Mouse (Mus musculus) heart, embryonic 14.5 days (tissue): ENCODE measurements around the gene Slc15a4. TPM values are rescaled to one million over a fixed set of nuclear protein-coding genes. Genes with fewer than 3 reads are reported as not detected.
A peak's percentile ranks its signal among the peaks of the same experiment; 100 is the strongest.

Experiments used
- ATAC-seq: fragments of 200-750 bp; cut with Nextera tagmentation; 2 replicates; pipeline ENCODE4 v1.8.0; 2017; ENCODE audit warnings: low read depth, moderate TSS enrichment; ENCODE audit not compliant: insufficient number of reproducible peaks, insufficient read depth, low FRiP score
- H3K27ac ChIP-seq, 2 experiments: fragments of 200-500 bp in 1 of 2; fragments of 300-500 bp in 1 of 2; sonication (generic) in 1 of 2; replicated peaks in 1 of 2; 2 replicates each; pipeline ENCODE4 v1.5.1; 2012 to 2014; ENCODE audit warnings: low read depth in 2 of 2, low read length in 2 of 2, control low read depth in 1 of 2, mild to moderate bottlenecking in 1 of 2, mixed read lengths in 1 of 2; ENCODE audit not compliant: control insufficient read depth in 1 of 2, insufficient read depth in 1 of 2
- H3K27me3 ChIP-seq: fragments of 300-500 bp; sonication (generic); 2 replicates; pipeline ENCODE4 v1.6.1; 2014; ENCODE audit warnings: mild to moderate bottlenecking, low read length, control low read depth; ENCODE audit not compliant: control insufficient read depth, insufficient read depth
- H3K36me3 ChIP-seq: fragments of 300-500 bp; sonication (generic); 2 replicates; pipeline ENCODE4 v1.6.1; 2014; ENCODE audit warnings: mild to moderate bottlenecking, control low read depth, low read length, mixed read lengths; ENCODE audit not compliant: control insufficient read depth, insufficient read depth
- H3K4me1 ChIP-seq, 2 experiments: fragments of 200-500 bp in 1 of 2; fragments of 300-500 bp in 1 of 2; sonication (generic) in 1 of 2; 2 replicates each; pipeline ENCODE4 v1.6.1; 2012 to 2014; ENCODE audit warnings: low read length in 2 of 2, control low read depth in 1 of 2, mixed read lengths in 1 of 2; ENCODE audit not compliant: control insufficient read depth in 2 of 2, insufficient read depth in 2 of 2
- H3K4me2 ChIP-seq: fragments of 300-500 bp; sonication (generic); 2 replicates; pipeline ENCODE4 v1.6.1; 2014; ENCODE audit warnings: mild to moderate bottlenecking, low read length
- H3K4me3 ChIP-seq, 2 experiments: fragments of 200-500 bp in 1 of 2; fragments of 300-500 bp in 1 of 2; sonication (generic) in 1 of 2; 2 replicates each; pipeline ENCODE4 v1.5.1; 2012 to 2014; ENCODE audit warnings: low read length in 2 of 2, mild to moderate bottlenecking in 2 of 2, control low read depth in 1 of 2, low read depth in 1 of 2, moderate library complexity in 1 of 2; ENCODE audit not compliant: control insufficient read depth in 1 of 2, insufficient read depth in 1 of 2
- H3K9ac ChIP-seq: fragments of 300-500 bp; sonication (generic); 2 replicates; pipeline ENCODE4 v1.6.1; 2014; ENCODE audit warnings: mild to moderate bottlenecking, low read length
- H3K9me3 ChIP-seq: fragments of 300-500 bp; sonication (generic); 2 replicates; pipeline ENCODE4 v1.6.1; 2016; ENCODE audit warnings: low read length, control low read depth; ENCODE audit not compliant: control insufficient read depth
- whole genome bisulfite sequencing: fragments of 180-500 bp; shearing (Covaris S2); extraction: QIAGEN DNeasy Blood & Tissue Kit; methylation state at CpG from one replicate; pipeline ENCODE4 v1.1.7; 2014; 5-methylcytosine and 5-hydroxymethylcytosine counted together
- polyA plus RNA-seq: library from polyadenylated mRNA; unstranded; fragments of >200 nt; fragmentation: Nextera tagmentation; extraction: Ambion mirVana; gene quantifications from 2 replicates; pipeline ENCODE4 v1.2.1, GENCODE M21; 2014

Gene Slc15a4
- polyA plus RNA-seq, 1 experiment from 2014 or later, result 14.2 TPM

DNA sequence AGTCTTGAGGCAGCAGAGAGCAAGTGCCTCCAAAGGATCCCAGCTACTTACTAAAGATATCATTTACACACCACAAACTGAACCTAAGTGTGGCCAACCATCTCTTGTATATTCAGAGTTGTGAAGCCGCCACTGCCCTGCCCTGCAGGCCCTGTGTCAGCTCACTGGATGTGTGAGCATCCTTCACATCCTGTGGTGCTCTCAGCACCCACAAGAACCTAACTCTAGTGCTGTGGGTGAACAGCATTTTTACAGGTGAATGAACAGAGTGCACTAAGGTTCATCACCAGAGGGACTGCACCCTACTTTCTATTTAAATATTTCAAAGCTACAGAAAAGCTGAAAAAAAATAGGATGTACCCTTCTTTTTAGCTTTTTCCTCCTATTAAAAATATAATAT is 20.8 kb downstream of the Slc15a4 start:
- ATAC-seq, result no peak
- H3K27ac ChIP-seq, result peak overlapping the region; percentile 31 to 61; a peak in 3 of 4 replicates
- peaks cover 18% of the 10 kb centered on the region for H3K36me3 ChIP-seq
- H3K9me3 ChIP-seq, result no peaks in the 10 kb centered on the region
- no peak overlapping the region for H3K4me3 ChIP-seq
- H3K27me3 ChIP-seq, result no peaks in the 10 kb centered on the region
- peaks cover 30 to 64% of the 10 kb centered on the region in 2 experiments for H3K4me1 ChIP-seq
- no peak overlapping the region for H3K9ac ChIP-seq
- peak overlapping the region; percentile 31 for H3K4me2 ChIP-seq
- 64% methylated on average over 1 of the region's 1 CpGs for WGBS

DNA sequence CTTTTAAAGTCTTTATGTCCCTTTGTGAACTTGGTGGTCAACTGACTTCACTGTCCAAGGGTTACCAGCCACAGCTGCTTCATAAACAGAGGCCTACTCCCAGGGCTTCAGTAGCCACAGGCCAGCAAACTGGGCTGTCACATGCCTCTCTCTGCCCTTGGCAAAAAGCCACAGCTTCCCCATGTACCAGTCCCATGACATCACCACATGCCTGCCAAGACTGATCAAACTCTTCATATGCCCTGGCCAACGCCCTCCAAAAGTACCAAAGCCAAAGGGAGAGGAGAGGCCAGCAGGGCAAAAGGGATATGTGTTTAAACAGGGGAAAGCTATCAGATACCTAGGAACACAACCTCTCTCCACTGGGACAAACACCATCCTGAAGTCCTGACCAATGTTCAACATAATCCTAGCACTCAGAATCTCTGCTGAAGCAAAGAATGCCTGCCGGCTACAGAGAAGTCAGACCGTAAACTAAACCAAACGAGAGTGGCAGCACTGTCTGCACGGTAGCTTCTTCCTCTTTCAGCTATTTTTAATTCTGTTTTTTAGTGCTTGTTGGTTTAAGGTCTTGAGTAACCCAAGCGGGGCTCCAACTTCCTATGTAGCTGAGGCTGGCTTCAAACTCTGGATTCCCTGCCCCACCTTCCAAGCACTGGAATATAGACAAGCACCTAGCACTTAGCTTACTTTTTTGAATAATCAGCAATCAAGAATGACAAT is 21.7 kb downstream of the Slc15a4 start:
- H3K27ac ChIP-seq, result peak overlapping the region; percentile 15 to 61; a peak in 2 of 4 replicates
- peak overlapping the region; percentile 31 for H3K4me2 ChIP-seq
- H3K4me1 ChIP-seq, result peaks cover 26 to 60% of the 10 kb centered on the region in 2 experiments
- H3K9me3 ChIP-seq, result no peaks in the 10 kb centered on the region
- H3K27me3 ChIP-seq, result no peaks in the 10 kb centered on the region
- peaks cover 25% of the 10 kb centered on the region for H3K36me3 ChIP-seq
- no peak overlapping the region for H3K4me3 ChIP-seq
- peak overlapping the region; percentile 27; the same call in 1 of the 2 replicates for H3K9ac ChIP-seq
- 45% methylated on average over 6 of the region's 6 CpGs for WGBS
- peak; percentile 44; the same call in 1 of the 2 replicates for ATAC-seq

DNA sequence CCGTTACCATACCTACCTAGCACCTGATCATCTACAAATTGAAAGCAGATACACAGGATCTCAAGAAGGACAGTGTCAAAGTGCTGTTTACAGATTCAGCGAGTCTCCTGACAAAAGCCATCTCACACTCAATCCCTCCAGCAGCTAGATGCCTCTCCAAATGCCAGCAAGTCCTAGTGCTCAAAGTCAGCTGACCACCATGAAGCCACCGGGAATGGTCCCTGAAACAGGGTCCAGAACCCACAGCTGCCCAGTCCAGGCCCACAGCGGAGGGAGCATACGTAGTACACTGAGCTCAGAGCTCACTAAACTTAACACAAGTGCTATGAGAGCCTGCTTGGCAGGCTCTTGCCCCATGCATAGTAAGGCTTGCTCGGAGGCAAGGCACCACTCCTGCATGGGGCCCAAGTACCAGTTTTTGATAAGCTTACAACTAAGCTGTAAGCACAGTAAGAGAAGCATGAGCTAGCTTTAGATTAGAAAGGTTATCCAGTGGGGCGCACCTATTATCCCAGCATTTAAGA is 23.4 kb downstream of the Slc15a4 start:
- H3K27ac ChIP-seq, result peak overlapping the region; percentile 21 to 61; a peak in 2 of 4 replicates
- WGBS, result 37% methylated on average over 7 of the region's 7 CpGs
- H3K27me3 ChIP-seq, result no peaks in the 10 kb centered on the region
- no peak overlapping the region for H3K9ac ChIP-seq
- peak; percentile 59; the same call in 1 of the 2 replicates for ATAC-seq
- H3K9me3 ChIP-seq, result no peaks in the 10 kb centered on the region
- H3K36me3 ChIP-seq, result peaks cover 42% of the 10 kb centered on the region
- H3K4me1 ChIP-seq, result peaks cover 19 to 46% of the 10 kb centered on the region in 2 experiments
- H3K4me2 ChIP-seq, result peak overlapping the region; percentile 40
- no peak overlapping the region for H3K4me3 ChIP-seq

DNA sequence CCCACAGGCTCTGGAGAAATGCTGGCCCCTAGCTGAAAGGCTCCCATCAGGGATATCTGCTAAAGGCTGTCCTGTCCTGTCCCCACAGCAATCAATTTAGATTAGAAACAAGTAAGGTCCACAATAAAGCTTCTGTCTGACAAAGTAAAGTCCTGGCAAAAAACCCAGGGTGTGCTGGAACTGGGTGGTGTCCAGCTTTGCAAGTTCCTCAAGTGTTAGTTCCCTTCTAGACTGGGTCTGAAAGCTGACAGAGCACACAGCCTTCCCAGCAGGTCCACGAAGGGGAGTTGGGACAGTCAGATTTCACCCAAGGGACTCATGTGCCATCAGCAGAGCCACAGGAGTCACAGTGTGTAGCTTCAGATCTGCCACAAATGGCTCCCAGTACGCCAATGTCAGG is 25.2 kb downstream of the Slc15a4 start:
- Histone ChIP-seq H3K9me3 (no peaks in the 10 kb centered on the region), H3K36me3 (peaks cover 59% of the 10 kb centered on the region), H3K9ac (no peak overlapping the region), H3K27me3 (no peaks in the 10 kb centered on the region), H3K27ac (no peak overlapping the region), H3K4me1 (peaks cover 19 to 42% of the 10 kb centered on the region in 2 experiments), H3K4me3 (no peak overlapping the region), H3K4me2 (no peak overlapping the region)
- WGBS, result 78% methylated on average over 2 of the region's 2 CpGs
- ATAC-seq, result no peak

DNA sequence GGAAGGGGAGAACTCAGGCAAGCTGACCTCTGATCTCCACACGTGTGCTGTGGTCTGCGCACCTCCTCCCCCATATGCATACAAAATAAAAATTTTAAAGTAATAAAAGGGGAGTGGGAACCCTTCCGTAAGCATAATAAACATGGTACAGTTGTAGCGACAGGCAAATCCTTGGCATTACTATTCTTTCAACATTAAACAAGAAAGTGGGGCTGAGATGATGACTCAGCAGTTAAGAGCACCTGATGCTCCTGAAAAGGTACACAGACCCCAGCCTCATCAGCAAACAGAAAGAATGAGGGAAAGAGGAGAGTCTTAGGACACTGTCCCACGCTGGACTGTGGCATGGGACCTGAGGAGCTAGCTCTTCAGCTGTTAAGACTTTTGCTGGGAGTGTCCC is 29.7 kb downstream of the Slc15a4 start:
- Histone ChIP-seq H3K36me3 (peaks cover 96% of the 10 kb centered on the region), H3K27ac (no peak overlapping the region), H3K9ac (no peak overlapping the region), H3K9me3 (no peaks in the 10 kb centered on the region), H3K4me3 (no peak overlapping the region), H3K4me2 (no peak overlapping the region), H3K27me3 (no peaks in the 10 kb centered on the region), H3K4me1 (no peaks in the 10 kb centered on the region)
- no peak for ATAC-seq
- WGBS, result 93% methylated on average over 5 of the region's 5 CpGs

DNA sequence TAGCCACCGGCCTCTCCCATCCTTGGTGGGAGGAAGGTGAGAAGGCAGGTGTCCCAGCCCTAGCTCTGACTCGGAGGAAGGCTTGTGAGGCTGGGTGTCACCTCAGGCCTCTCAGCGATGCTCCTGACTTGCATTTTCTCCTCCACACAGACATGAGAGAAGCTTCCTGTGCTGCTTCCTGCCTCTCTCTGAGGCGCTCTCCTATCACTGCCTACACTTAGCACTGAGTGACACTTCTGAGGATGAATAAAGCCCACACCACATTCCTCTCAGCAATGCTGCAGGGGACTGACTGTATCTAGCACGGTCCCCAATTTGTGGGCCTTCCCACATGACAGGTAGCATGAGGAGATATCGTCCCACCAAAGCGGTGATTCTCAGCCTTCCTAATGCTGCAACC is 35.8 kb downstream of the Slc15a4 start:
- H3K4me3 ChIP-seq, result no peak overlapping the region
- WGBS, result 80% methylated on average over 7 of the region's 7 CpGs
- no peak overlapping the region for H3K27ac ChIP-seq
- no peaks in the 10 kb centered on the region for H3K4me1 ChIP-seq
- H3K9ac ChIP-seq, result no peak overlapping the region
- no peak for ATAC-seq
- H3K9me3 ChIP-seq, result no peaks in the 10 kb centered on the region
- H3K36me3 ChIP-seq, result peaks cover 100% of the 10 kb centered on the region
- no peak overlapping the region for H3K4me2 ChIP-seq
- H3K27me3 ChIP-seq, result no peaks in the 10 kb centered on the region

- no peaks in the 10 kb centered on the region for H3K27me3 ChIP-seq
- H3K27ac ChIP-seq, result no peak overlapping the region
- no peak overlapping the region for H3K4me3 ChIP-seq
- H3K4me1 ChIP-seq, result no peaks in the 10 kb centered on the region
- 87% methylated on average over 3 of the region's 3 CpGs for WGBS
- no peak overlapping the region for H3K9ac ChIP-seq
- peaks cover 93% of the 10 kb centered on the region for H3K36me3 ChIP-seq
- no peak overlapping the region for H3K4me2 ChIP-seq
- no peak for ATAC-seq
- H3K9me3 ChIP-seq, result no peaks in the 10 kb centered on the region
Observed at GRCm38 (mm10) chr5:127595676-127596075, 37.0 kb downstream of the Slc15a4 start.
